ENCODE assay signal across 18 mouse cellular contexts in the genomic region with DNA sequence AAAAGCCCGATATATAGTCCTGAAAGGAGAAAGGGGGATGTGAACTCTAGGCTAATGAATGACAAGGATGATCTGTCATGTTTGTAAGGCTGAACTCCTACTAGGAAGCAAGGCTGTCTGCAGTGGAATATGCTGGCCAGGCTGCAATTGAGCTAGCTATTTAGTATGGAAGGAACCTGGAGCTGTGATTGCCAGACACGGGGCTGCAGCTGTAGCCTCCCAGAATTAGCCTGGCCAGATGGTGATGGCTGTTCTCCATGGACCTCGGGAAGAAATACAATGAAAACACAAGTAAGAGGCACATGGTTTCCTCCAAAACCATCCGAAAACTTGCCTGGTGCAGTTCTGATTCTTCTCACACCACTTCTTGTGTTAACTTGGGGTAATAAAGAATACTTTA. TPM values are rescaled to one million over a fixed set of nuclear protein-coding genes. Genes with fewer than 3 reads are reported as not detected.
DNase-seq lines count a peak whose midpoint lies in the region; ATAC-seq and TF ChIP-seq lines count a peak whose summit lies in the region.
"Had no signal": no experiment of that assay in that cellular context is flagged by ENCODE, and none has a peak within 500 bp of the region (broad histone marks: within the 10 kb centered on the region; RNA-seq: fewer than 3 reads in every experiment).

No protein-coding gene starts in this region.

- DNase-seq in frontal cortex, postnatal 14 days (ENCODE audit: low spot score in 2 of 2) = no peak
- DNase-seq in left cerebral cortex, adult 18-20 months (ENCODE audit: low spot score in 2 of 2) = peak; percentile 46 to 48
- no peak for DNase-seq in left cerebral cortex, postnatal 10 days (ENCODE audit: extremely low spot score in 1 of 2, low spot score in 2 of 2)
- DNase-seq in brain, embryonic 14.5 days (ENCODE audit: low read depth) = peak; percentile 51
- no peak for DNase-seq in testis, postnatal 14 days (ENCODE audit: low spot score)
- DNase-seq: adrenal gland, postnatal 14 days; cerebellum, adult 8-10 months; gastrocnemius, postnatal 14 days; heart, adult 2 months; kidney, adult 2 months; kidney, postnatal 14 days; lung, postnatal 10 days had no signal

- intact Hi-C loops in left cerebral cortex, postnatal 10 days (cut with DNase I) = no loop called here

- H3K4me1 ChIP-seq in olfactory bulb, adult 2 months (ENCODE audit: control insufficient read depth, insufficient read depth, low read length) = peaks cover 6% of the 10 kb centered on the region
- H3K4me1 ChIP-seq: liver, embryonic 15.5 days had no signal

- no peak for TF ChIP-seq CTCF in brain, embryonic 14.5 days (IDR thresholded peaks at IDR 0.05; ENCODE audit: borderline replicate concordance, extremely low read depth, insufficient read depth, insufficient read length)
- TF ChIP-seq CTCF in olfactory bulb, adult 2 months (IDR thresholded peaks at IDR 0.05; ENCODE audit: insufficient read depth, low read depth, low read length) = no peak

- H3K27ac ChIP-seq in olfactory bulb, adult 2 months (ENCODE audit: insufficient read depth, low read depth, low read length) = peak overlapping the region; percentile 82
- H3K27ac ChIP-seq: heart, adult 2 months; left cerebral cortex, adult 2 months; liver, embryonic 15.5 days had no signal

- WGBS in olfactory bulb, adult 2 months = 32% methylated on average over 4 of the region's 4 CpGs

- TF ChIP-seq POLR2A in brain, embryonic 14.5 days (IDR thresholded peaks at IDR 0.05; ENCODE audit: borderline replicate concordance, extremely low read depth, insufficient read depth, insufficient read length, poor library complexity, severe bottlenecking) = no peak
- no peak for TF ChIP-seq POLR2A in olfactory bulb, adult 2 months (IDR thresholded peaks at IDR 0.05; ENCODE audit: insufficient read depth, low read depth, low read length)

- peak; percentile 89 for ATAC-seq in frontal cortex, adult (ENCODE audit: low TSS enrichment)

- H3K4me3 ChIP-seq in olfactory bulb, adult 2 months (ENCODE audit: insufficient read depth, low read depth, low read length) = no peak overlapping the region
- H3K4me3 ChIP-seq: heart, adult 2 months; left cerebral cortex, adult 2 months; liver, embryonic 15.5 days had no signal

RNA-seq across cellular contexts. Expression of a gene that starts 51.6 kb away (rescaled TPM):
- 100 to 1,000 TPM; 119 to 136 TPM for total RNA-seq in left cerebral cortex, adult 18-20 months (2021)
- total RNA-seq in left cerebral cortex, postnatal 10 days (2021) = 100 to 1,000 TPM; 132 to 143 TPM
- polyA plus RNA-seq in brain, embryonic 14.5 days (2012; rRNA removed) = 24.1 and 25.2 TPM in 2 replicates
- 200 TPM in 1 of 2 replicates, not detected in the other for polyA plus RNA-seq in olfactory bulb, adult 2 months (2012; ENCODE audit: insufficient read depth, insufficient read length, low replicate concordance, missing spikeins)
- total RNA-seq: megakaryocyte, adult 5-6 weeks had no signal
- polyA plus RNA-seq: C2C12; heart, adult 2 months; kidney, adult 2 months had no signal

Comparison
In these comparisons a context has a peak if more than half of its experiments do, and no peak if none do; other contexts are left out.
1. DNase-seq: peak in left cerebral cortex, adult 18-20 months (2 of 2) and brain, embryonic 14.5 days (single experiment); none in frontal cortex, postnatal 14 days (0 of 2), left cerebral cortex, postnatal 10 days (0 of 2) and testis, postnatal 14 days (single experiment).